Mouse (Mus musculus) E14TG2a.4 (cell line): Measurements from ENCODE around the gene Prkg1.

Experiments
- CTCF ChIP-seq: conservative IDR thresholded peaks from 2 replicates; pipeline ENCODE4 v1.5.1; 2014; ENCODE audit warnings: low read length
- NANOG ChIP-seq: IDR thresholded peaks from 2 replicates; pipeline ENCODE4 v1.6.1; 2014; ENCODE audit warnings: borderline replicate concordance, low read length, mixed read lengths
- POU5F1 ChIP-seq: IDR thresholded peaks from 2 replicates; pipeline ENCODE4 v1.6.1; 2014; ENCODE audit warnings: low read length, borderline replicate concordance

GRCm38 (mm10) chr19:30827820-30828219 lies 937.0 kb downstream of the Prkg1 start:
- TF ChIP-seq CTCF (peak; percentile 86), POU5F1 (no peak), NANOG (no peak)
